In genomic region chr16:44002086-44002485, GRCm38 (mm10) we compare ENCODE assay signal across 11 mouse cellular contexts. TPM values are rescaled to one million over a fixed set of nuclear protein-coding genes. Genes with fewer than 3 reads are reported as not detected.
DNase-seq lines count a peak whose midpoint lies in the region; ATAC-seq and TF ChIP-seq lines count a peak whose summit lies in the region.
"Had no signal": no experiment of that assay in that cellular context is flagged by ENCODE, and none has a peak within 500 bp of the region (broad histone marks: within the 10 kb centered on the region; RNA-seq: fewer than 3 reads in every experiment).

No protein-coding gene starts in this region.

- TF ChIP-seq EP300 in heart, postnatal 0 days (IDR thresholded peaks at IDR 0.05; ENCODE audit: low read depth): no peak

- ATAC-seq in heart, postnatal 0 days (ENCODE audit: insufficient read depth, low read depth): peak; percentile 58; the same call in 1 of the 2 replicates
- no peak for ATAC-seq in midbrain, postnatal 0 days (ENCODE audit: low FRiP score)
- ATAC-seq in midbrain, embryonic 15.5 days (replicated peaks): no peak
- ATAC-seq in hematopoietic stem cell, adult 5-6 weeks (replicated peaks in 1 of 2; ENCODE audit: insufficient read depth in 1 of 2, low FRiP score in 2 of 2, low TSS enrichment in 1 of 2, low read depth in 1 of 2, poor library complexity in 2 of 2, severe bottlenecking in 2 of 2): peak; percentile 78 to 94
- no peak for ATAC-seq in neural tube, embryonic 15.5 days (ENCODE audit: low FRiP score)
- ATAC-seq: forebrain, embryonic 16.5 days had no signal

- H3K27me3 ChIP-seq in heart, postnatal 0 days (ENCODE audit: control insufficient read depth, insufficient read depth, low read length): no peaks in the 10 kb centered on the region
- no peaks in the 10 kb centered on the region for H3K27me3 ChIP-seq in midbrain, postnatal 0 days (ENCODE audit: insufficient read depth, low read length)
- H3K27me3 ChIP-seq in midbrain, embryonic 15.5 days (replicated peaks): no peaks in the 10 kb centered on the region
- H3K27me3 ChIP-seq in neural tube, embryonic 15.5 days (replicated peaks): no peaks in the 10 kb centered on the region
- H3K27me3 ChIP-seq: heart, embryonic 12.5 days had no signal

- WGBS in heart, postnatal 0 days: 40% methylated on average over 5 of the region's 5 CpGs
- 75% methylated on average over 5 of the region's 5 CpGs for WGBS in midbrain, postnatal 0 days
- 72% methylated on average over 5 of the region's 5 CpGs for WGBS in midbrain, embryonic 15.5 days
- WGBS in neural tube, embryonic 15.5 days: 65% methylated on average over 5 of the region's 5 CpGs

- intact Hi-C loops in heart, postnatal 25 days (cut with DNase I): no loop called here

- H3K27ac ChIP-seq in heart, postnatal 0 days (ENCODE audit: low read depth): no peak overlapping the region
- H3K27ac ChIP-seq in midbrain, postnatal 0 days (ENCODE audit: low read depth, low read length): no peak overlapping the region
- no peak overlapping the region for H3K27ac ChIP-seq in midbrain, embryonic 15.5 days
- H3K27ac ChIP-seq in neural tube, embryonic 15.5 days (replicated peaks): no peak overlapping the region
- H3K27ac ChIP-seq: midbrain, embryonic 10.5 days had no signal

- TF ChIP-seq CTCF in heart, postnatal 0 days (IDR thresholded peaks at IDR 0.05; ENCODE audit: low read depth): peak; percentile 46
- TF ChIP-seq CTCF in midbrain, postnatal 0 days (IDR thresholded peaks at IDR 0.05): peak; percentile 12; the same call in 1 of the 2 replicates

- no peak overlapping the region for H3K4me2 ChIP-seq in heart, postnatal 0 days (ENCODE audit: low read depth, low read length)
- H3K4me2 ChIP-seq in midbrain, postnatal 0 days (ENCODE audit: low read depth, low read length, poor library complexity, severe bottlenecking): no peak overlapping the region
- H3K4me2 ChIP-seq in midbrain, embryonic 15.5 days: no peak overlapping the region
- H3K4me2 ChIP-seq in neural tube, embryonic 15.5 days: no peak overlapping the region
- H3K4me2 ChIP-seq: heart, embryonic 12.5 days had no signal

- peak; percentile 47 for DNase-seq in heart, postnatal 0 days (ENCODE audit: low spot score)
- no peak for DNase-seq in heart, postnatal 25 days (ENCODE audit: low spot score)
- no peak for DNase-seq in midbrain, postnatal 0 days (ENCODE audit: low spot score)
- DNase-seq in left cerebral cortex, adult 9 months (ENCODE audit: low spot score in 2 of 2): no peak
- DNase-seq in frontal cortex, postnatal 14 days (ENCODE audit: low spot score in 2 of 2): no peak

- no peak overlapping the region for H3K4me3 ChIP-seq in heart, postnatal 0 days (ENCODE audit: low read depth, low read length)
- no peak overlapping the region for H3K4me3 ChIP-seq in midbrain, postnatal 0 days (ENCODE audit: low read depth, low read length)
- H3K4me3 ChIP-seq in midbrain, embryonic 15.5 days: no peak overlapping the region
- no peak overlapping the region for H3K4me3 ChIP-seq in neural tube, embryonic 15.5 days (replicated peaks)
- H3K4me3 ChIP-seq: heart, embryonic 12.5 days; midbrain, embryonic 10.5 days had no signal

- H3K9ac ChIP-seq in heart, postnatal 0 days (replicated peaks; ENCODE audit: low read depth, low read length): no peak overlapping the region
- no peak overlapping the region for H3K9ac ChIP-seq in midbrain, postnatal 0 days (replicated peaks; ENCODE audit: low read length, poor library complexity, severe bottlenecking)
- H3K9ac ChIP-seq in midbrain, embryonic 15.5 days: no peak overlapping the region
- H3K9ac ChIP-seq in neural tube, embryonic 15.5 days (replicated peaks): no peak overlapping the region
- H3K9ac ChIP-seq: heart, embryonic 12.5 days had no signal

- H3K9me3 ChIP-seq in heart, postnatal 0 days (replicated peaks; ENCODE audit: control insufficient read depth, low read length): no peaks in the 10 kb centered on the region
- H3K9me3 ChIP-seq in midbrain, postnatal 0 days (ENCODE audit: low read length): no peaks in the 10 kb centered on the region
- no peaks in the 10 kb centered on the region for H3K9me3 ChIP-seq in midbrain, embryonic 15.5 days
- no peaks in the 10 kb centered on the region for H3K9me3 ChIP-seq in neural tube, embryonic 15.5 days (replicated peaks)
- H3K9me3 ChIP-seq: heart, embryonic 12.5 days; midbrain, embryonic 10.5 days had no signal

- H3K4me1 ChIP-seq in heart, postnatal 0 days (ENCODE audit: control insufficient read depth, insufficient read depth): no peaks in the 10 kb centered on the region
- H3K4me1 ChIP-seq in midbrain, postnatal 0 days (ENCODE audit: insufficient read depth, low read length): no peaks in the 10 kb centered on the region
- H3K4me1 ChIP-seq in midbrain, embryonic 15.5 days: no peaks in the 10 kb centered on the region
- H3K4me1 ChIP-seq in neural tube, embryonic 15.5 days: no peaks in the 10 kb centered on the region
- H3K4me1 ChIP-seq: heart, embryonic 12.5 days; midbrain, embryonic 10.5 days had no signal

- no peaks in the 10 kb centered on the region for H3K36me3 ChIP-seq in heart, postnatal 0 days (replicated peaks; ENCODE audit: control insufficient read depth, insufficient read depth, low read length)
- H3K36me3 ChIP-seq in midbrain, postnatal 0 days (ENCODE audit: insufficient read depth, low read length): no peaks in the 10 kb centered on the region
- no peaks in the 10 kb centered on the region for H3K36me3 ChIP-seq in midbrain, embryonic 15.5 days (replicated peaks)
- H3K36me3 ChIP-seq in neural tube, embryonic 15.5 days: no peaks in the 10 kb centered on the region
- H3K36me3 ChIP-seq: midbrain, embryonic 10.5 days had no signal

RNA-seq across cellular contexts. Expression of gene Zdhhc23, which starts 22.5 kb away (rescaled TPM):
- total RNA-seq in heart, postnatal 0 days (2014; rRNA removed; ENCODE audit: low replicate concordance): 0.46 and 0.58 TPM in 2 replicates
- 0.59 and 0.72 TPM in 2 replicates for polyA plus RNA-seq in heart, postnatal 0 days (2015; fragmentation: Nextera tagmentation; extraction: Ambion mirVana)
- under 1 TPM; 0.28 to 0.52 TPM for total RNA-seq in heart, postnatal 25 days (2021)
- 7.6 and 8.5 TPM in 2 replicates for total RNA-seq in midbrain, postnatal 0 days (2014; rRNA removed)
- polyA plus RNA-seq in midbrain, postnatal 0 days (2015; fragmentation: Nextera tagmentation; extraction: Ambion mirVana): 2.6 and 2.9 TPM in 2 replicates
- 3.3 and 3.7 TPM in 2 replicates for polyA plus RNA-seq in midbrain, embryonic 15.5 days (2015; fragmentation: Nextera tagmentation; extraction: Ambion mirVana)
- total RNA-seq in hematopoietic stem cell, adult 5-6 weeks (2017): 2.1 and 7.3 TPM in 2 replicates
- polyA plus RNA-seq in neural tube, embryonic 15.5 days (2015; fragmentation: Nextera tagmentation; extraction: Ambion mirVana): 3.1 and 3.4 TPM in 2 replicates

Comparison
In these comparisons a context has a peak if more than half of its experiments do, and no peak if none do; other contexts are left out.
1. ATAC-seq: peak in heart, postnatal 0 days (single experiment) and hematopoietic stem cell, adult 5-6 weeks (2 of 2); none in midbrain, postnatal 0 days (single experiment), midbrain, embryonic 15.5 days (single experiment) and neural tube, embryonic 15.5 days (single experiment).